Mouse (Mus musculus): ENCODE data around the gene Cyp3a16. TPM values are rescaled to one million over a fixed set of nuclear protein-coding genes. Genes with fewer than 3 reads are reported as not detected.
"Not testable (repeated sequence)": the region's sequence is repeated elsewhere in the genome, so short reads cannot be mapped to it uniquely, and the experiment has no call there.

The Cyp3a16 gene
- total and polyA plus RNA-seq, 2 experiments from 2014 or later = not detected

- H3K4me3 ChIP-seq (ENCODE audit: low read depth, low read length) = no peak overlapping the region
- no peak overlapping the region for H3K9ac ChIP-seq (replicated peaks; ENCODE audit: low read depth, low read length)
- peaks cover 18% of the 10 kb centered on the region for H3K9me3 ChIP-seq (replicated peaks; ENCODE audit: control insufficient read depth, low read length)
- no peaks in the 10 kb centered on the region for H3K27me3 ChIP-seq (ENCODE audit: control insufficient read depth, insufficient read depth, low read length)
- TF ChIP-seq EP300 (IDR thresholded peaks at IDR 0.05; ENCODE audit: low read depth) (no peak), CTCF (IDR thresholded peaks at IDR 0.05; ENCODE audit: low read depth) (no peak)
- no peak overlapping the region for H3K4me2 ChIP-seq (ENCODE audit: low read depth, low read length)
- H3K4me1 ChIP-seq (ENCODE audit: control insufficient read depth, insufficient read depth) = no peaks in the 10 kb centered on the region
- WGBS = 80% methylated on average over 1 of the region's 1 CpGs
- no peak overlapping the region for H3K27ac ChIP-seq (ENCODE audit: low read depth)
- no peak for DNase-seq (ENCODE audit: low spot score)
- no peak for ATAC-seq (ENCODE audit: insufficient read depth, low read depth)
- no peaks in the 10 kb centered on the region for H3K36me3 ChIP-seq (replicated peaks; ENCODE audit: control insufficient read depth, insufficient read depth, low read length)
Measured at GRCm38 (mm10) chr5:145433688-145434087, 35.8 kb downstream of the Cyp3a16 start.

GRCm38 (mm10) chr5:145431004-145431403 lies 38.5 kb downstream of the Cyp3a16 start:
- Histone ChIP-seq H3K4me2 (ENCODE audit: low read depth, low read length) (no peak overlapping the region), H3K9ac (replicated peaks; ENCODE audit: low read depth, low read length) (no peak overlapping the region), H3K36me3 (replicated peaks; ENCODE audit: control insufficient read depth, insufficient read depth, low read length) (no peaks in the 10 kb centered on the region), H3K4me1 (ENCODE audit: control insufficient read depth, insufficient read depth) (no peaks in the 10 kb centered on the region), H3K27ac (ENCODE audit: low read depth) (no peak overlapping the region), H3K27me3 (ENCODE audit: control insufficient read depth, insufficient read depth, low read length) (no peaks in the 10 kb centered on the region), H3K4me3 (ENCODE audit: low read depth, low read length) (no peak overlapping the region), H3K9me3 (replicated peaks; ENCODE audit: control insufficient read depth, low read length) (peaks cover 14% of the 10 kb centered on the region)
- ATAC-seq (ENCODE audit: insufficient read depth, low read depth) = no peak
- TF ChIP-seq EP300 (IDR thresholded peaks at IDR 0.05; ENCODE audit: low read depth) (no peak), CTCF (IDR thresholded peaks at IDR 0.05; ENCODE audit: low read depth) (no peak)
- no peak for DNase-seq (ENCODE audit: low spot score)

GRCm38 (mm10) chr5:145422287-145422686 lies 47.2 kb downstream of the Cyp3a16 start:
- 73% methylated on average over 1 of the region's 1 CpGs for WGBS
- H3K36me3 ChIP-seq (replicated peaks; ENCODE audit: control insufficient read depth, insufficient read depth, low read length) = no peaks in the 10 kb centered on the region
- no peak overlapping the region for H3K9ac ChIP-seq (replicated peaks; ENCODE audit: low read depth, low read length)
- DNase-seq (ENCODE audit: low spot score) (no peak), ATAC-seq (ENCODE audit: insufficient read depth, low read depth) (no peak)
- H3K4me1 ChIP-seq (ENCODE audit: control insufficient read depth, insufficient read depth) = no peaks in the 10 kb centered on the region
- peaks cover 8% of the 10 kb centered on the region; the same call in 1 of the 2 replicates for H3K9me3 ChIP-seq (replicated peaks; ENCODE audit: control insufficient read depth, low read length)
- H3K4me2 ChIP-seq (ENCODE audit: low read depth, low read length) = no peak overlapping the region
- H3K27ac ChIP-seq (ENCODE audit: low read depth) = no peak overlapping the region
- TF ChIP-seq CTCF (IDR thresholded peaks at IDR 0.05; ENCODE audit: low read depth) (no peak), EP300 (IDR thresholded peaks at IDR 0.05; ENCODE audit: low read depth) (no peak)
- H3K4me3 ChIP-seq (ENCODE audit: low read depth, low read length) = no peak overlapping the region
- H3K27me3 ChIP-seq (ENCODE audit: control insufficient read depth, insufficient read depth, low read length) = no peaks in the 10 kb centered on the region

- not testable (repeated sequence) for H3K36me3 ChIP-seq (replicated peaks; ENCODE audit: control insufficient read depth, insufficient read depth, low read length); H3K9ac ChIP-seq (replicated peaks; ENCODE audit: low read depth, low read length)
- H3K9me3 ChIP-seq (replicated peaks; ENCODE audit: control insufficient read depth, low read length) = peaks cover 16% of the 10 kb centered on the region; the same call in 1 of the 2 replicates
Measured at GRCm38 (mm10) chr5:145415416-145415815, 54.1 kb downstream of the Cyp3a16 start.

More at GRCm38 (mm10) chr5:145415416-145415815, 54.1 kb downstream of the Cyp3a16 start:
- not testable (repeated sequence) for H3K4me2 ChIP-seq (ENCODE audit: low read depth, low read length); H3K27ac ChIP-seq (ENCODE audit: low read depth); DNase-seq (ENCODE audit: low spot score); H3K4me1 ChIP-seq (ENCODE audit: control insufficient read depth, insufficient read depth); H3K4me3 ChIP-seq (ENCODE audit: low read depth, low read length); ATAC-seq (ENCODE audit: insufficient read depth, low read depth); H3K27me3 ChIP-seq (ENCODE audit: control insufficient read depth, insufficient read depth, low read length)
- WGBS = 81% methylated on average over 9 of the region's 9 CpGs

Other genes with a start within 250 kb of the Cyp3a16 start
- 31.4 and 51.2 TPM in 2 replicates for gene Zfp655, start 238.0 kb downstream of the Cyp3a16 start, total RNA-seq (2014; rRNA removed; ENCODE audit: low replicate concordance)
- 29.2 and 33.4 TPM in 2 replicates for gene Zfp655, start 238.0 kb downstream of the Cyp3a16 start, polyA plus RNA-seq (2015; fragmentation: Nextera tagmentation; extraction: Ambion mirVana)
- gene Zscan25, start 189.2 kb downstream of the Cyp3a16 start, total RNA-seq (2014; rRNA removed; ENCODE audit: low replicate concordance) = 9.9 and 17.1 TPM in 2 replicates
- 0.19 and 0.27 TPM in 2 replicates for gene Zscan25, start 189.2 kb downstream of the Cyp3a16 start, polyA plus RNA-seq (2015; fragmentation: Nextera tagmentation; extraction: Ambion mirVana)
- gene Cyp3a57, start 124.4 kb downstream of the Cyp3a16 start, total RNA-seq (2014; rRNA removed; ENCODE audit: low replicate concordance) = not detected in 2 replicates
- not detected in 2 replicates for gene Cyp3a57, start 124.4 kb downstream of the Cyp3a16 start, polyA plus RNA-seq (2015; fragmentation: Nextera tagmentation; extraction: Ambion mirVana)
- not detected in 2 replicates for gene Cyp3a41b, start 115.0 kb upstream of the Cyp3a16 start, total RNA-seq (2014; rRNA removed; ENCODE audit: low replicate concordance)
- gene Cyp3a41b, start 115.0 kb upstream of the Cyp3a16 start, polyA plus RNA-seq (2015; fragmentation: Nextera tagmentation; extraction: Ambion mirVana) = not detected in 2 replicates

All from heart, postnatal 0 days (tissue).